Mouse (Mus musculus) bone marrow, adult 2 months (tissue): ENCODE data around the gene Gale.

ENCODE experiments used
- CTCF ChIP-seq: fragments of 200-500 bp; IDR thresholded peaks from 2 replicates; pipeline ENCODE4 v1.5.1; 2011; ENCODE audit warnings: low read length, control low read depth; ENCODE audit not compliant: control insufficient read depth, insufficient read depth
- POLR2A ChIP-seq: fragments of 200-500 bp; IDR thresholded peaks from 2 replicates; pipeline ENCODE4 v1.6.1; 2011; ENCODE audit warnings: low read depth, mild to moderate bottlenecking, control low read depth, low read length, borderline replicate concordance; ENCODE audit not compliant: control insufficient read depth

DNA sequence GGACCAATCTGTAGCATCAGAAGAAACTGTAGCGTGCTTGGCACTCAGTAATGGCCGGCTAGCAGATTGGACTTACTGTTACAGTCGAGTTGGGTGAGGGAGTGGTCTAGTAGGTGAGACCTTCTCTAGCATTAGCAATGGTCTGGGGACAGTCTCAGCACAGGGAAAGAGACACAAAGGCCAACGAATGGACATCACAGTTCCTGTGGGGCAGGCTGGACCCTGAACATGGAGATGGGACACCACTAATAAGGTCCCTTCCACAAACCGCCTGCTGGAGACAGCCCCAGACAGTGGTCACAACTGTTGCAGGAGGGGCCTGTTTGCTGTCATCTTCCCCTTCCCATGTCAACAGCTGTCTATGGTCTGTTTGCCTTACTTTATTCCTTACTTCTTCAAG is 1.8 kb upstream of the Gale start:
- TF ChIP-seq POLR2A (no peak), CTCF (no peak)
